Mouse (Mus musculus): ENCODE data around the gene Nt5dc3. TPM values are rescaled to one million over a fixed set of nuclear protein-coding genes. Genes with fewer than 3 reads are reported as not detected.

Nt5dc3 gene
- polyA plus RNA-seq, 1 experiment = 15.5 TPM

DNA sequence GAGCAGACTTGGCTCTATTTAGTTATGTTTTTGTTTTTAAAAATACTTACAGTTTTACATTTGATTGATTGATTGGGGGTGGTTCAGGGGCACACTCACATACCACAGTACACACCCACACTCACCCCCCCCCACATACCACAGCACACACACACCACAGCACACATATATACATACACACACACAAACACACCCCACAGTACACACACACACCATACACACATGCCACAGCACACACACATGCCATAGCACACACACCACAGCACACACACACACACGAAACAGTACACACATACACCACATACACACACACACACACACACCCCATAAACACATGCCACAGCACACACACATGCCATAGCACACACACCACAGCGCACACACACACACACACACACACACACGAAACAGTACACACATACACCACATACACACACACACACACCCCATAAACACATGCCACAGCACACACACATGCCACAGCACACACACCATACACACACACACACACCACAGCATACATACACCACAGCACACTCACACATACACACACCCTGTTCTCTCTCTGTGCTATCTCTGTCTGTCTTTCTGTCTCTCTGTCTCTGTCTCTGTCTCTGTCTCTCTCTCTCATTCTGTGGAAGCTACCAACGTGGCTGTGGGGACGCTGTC is 17.4 kb downstream of the Nt5dc3 start:
- TF ChIP-seq E2F4 (IDR thresholded peaks at IDR 0.05; ENCODE audit: insufficient read depth) = no peak
- no peak for TF ChIP-seq POLR2A (IDR thresholded peaks at IDR 0.05; ENCODE audit: insufficient read length, low read depth)
- no peak for TF ChIP-seq MYOD1 (IDR thresholded peaks at IDR 0.05; ENCODE audit: control insufficient read depth in 1 of 3, insufficient read length in 2 of 3, low read depth in 2 of 3)
- TF ChIP-seq USF1 (IDR thresholded peaks at IDR 0.05; ENCODE audit: low read depth) = no peak
- no peak overlapping the region for H3ac ChIP-seq (ENCODE audit: control insufficient read depth, insufficient read length)
- peaks cover 46% of the 10 kb centered on the region for H3K79me2 ChIP-seq (ENCODE audit: control insufficient read depth, insufficient read depth)
- no peak overlapping the region for H3K4me3 ChIP-seq
- no peaks in the 10 kb centered on the region for H3K36me3 ChIP-seq (ENCODE audit: control insufficient read depth, insufficient read depth)
- no peaks in the 10 kb centered on the region for H3K27me3 ChIP-seq (ENCODE audit: control insufficient read depth, insufficient read depth, insufficient read length)
- no peak overlapping the region for H3K4me2 ChIP-seq (ENCODE audit: low read depth)

DNA sequence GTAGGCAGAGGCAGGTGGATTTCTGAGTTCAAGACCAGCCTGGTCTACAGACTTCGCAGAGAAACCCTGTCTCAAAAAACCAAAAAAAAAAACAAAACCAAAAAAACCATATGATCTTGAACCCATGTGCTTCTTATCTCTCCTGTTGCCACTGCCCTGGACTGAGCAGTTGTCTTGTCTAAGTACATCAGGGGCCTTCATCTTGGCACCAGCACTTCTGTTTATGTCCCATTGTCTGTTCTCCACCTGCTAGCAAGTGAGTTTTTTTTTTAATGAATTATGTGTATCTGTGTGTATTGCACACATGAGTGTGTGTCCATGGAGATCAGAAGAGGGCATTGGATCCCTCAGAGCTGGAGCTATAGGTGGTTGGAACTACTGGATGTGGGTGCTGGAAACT is 28.6 kb downstream of the Nt5dc3 start:
- H3ac ChIP-seq (ENCODE audit: control insufficient read depth, insufficient read length) = no peak overlapping the region
- no peak overlapping the region for H3K4me2 ChIP-seq (ENCODE audit: low read depth)
- H3K36me3 ChIP-seq (ENCODE audit: control insufficient read depth, insufficient read depth) = peaks cover 5% of the 10 kb centered on the region
- TF ChIP-seq REST (IDR thresholded peaks at IDR 0.05; ENCODE audit: insufficient read depth, insufficient read length) (no peak), CEBPB (IDR thresholded peaks at IDR 0.05; ENCODE audit: insufficient read depth, poor library complexity, severe bottlenecking) (no peak), USF1 (IDR thresholded peaks at IDR 0.05; ENCODE audit: low read depth) (no peak), POLR2AphosphoS2 (IDR thresholded peaks at IDR 0.05; ENCODE audit: insufficient read length, low read depth) (no peak), TCF3 (IDR thresholded peaks at IDR 0.05; ENCODE audit: insufficient read length, low read depth) (no peak), MAX (IDR thresholded peaks at IDR 0.05; ENCODE audit: low read depth) (no peak), E2F4 (IDR thresholded peaks at IDR 0.05; ENCODE audit: insufficient read depth) (no peak), TCF12 (IDR thresholded peaks at IDR 0.05; ENCODE audit: insufficient read depth, poor library complexity, severe bottlenecking) (no peak), MYOD1 (IDR thresholded peaks at IDR 0.05; ENCODE audit: control insufficient read depth in 1 of 3, insufficient read length in 2 of 3, low read depth in 2 of 3) (no peak), MYOG (IDR thresholded peaks at IDR 0.05; ENCODE audit: control insufficient read depth in 1 of 3, insufficient read depth in 1 of 3, insufficient read length in 2 of 3, low read depth in 2 of 3) (no peak), SRF (IDR thresholded peaks at IDR 0.05; ENCODE audit: control insufficient read depth, insufficient read length, low read depth) (no peak), POLR2A (IDR thresholded peaks at IDR 0.05; ENCODE audit: insufficient read length, low read depth) (no peak)
- H3K4me3 ChIP-seq = no peak overlapping the region
- H3K27me3 ChIP-seq (ENCODE audit: control insufficient read depth, insufficient read depth, insufficient read length) = no peaks in the 10 kb centered on the region
- peaks cover 6% of the 10 kb centered on the region for H3K79me2 ChIP-seq (ENCODE audit: control insufficient read depth, insufficient read depth)

- H3K27me3 ChIP-seq (ENCODE audit: control insufficient read depth, insufficient read depth, insufficient read length) = no peaks in the 10 kb centered on the region
- TF ChIP-seq MYOD1 (IDR thresholded peaks at IDR 0.05; ENCODE audit: control insufficient read depth in 1 of 3, insufficient read length in 2 of 3, low read depth in 2 of 3) = peak in 2 of 3 experiments; percentile 17 to 34
- no peak for TF ChIP-seq E2F4 (IDR thresholded peaks at IDR 0.05; ENCODE audit: insufficient read depth)
Observed at GRCm38 (mm10) chr10:86808013-86808758, 29.4 kb downstream of the Nt5dc3 start.

DNA sequence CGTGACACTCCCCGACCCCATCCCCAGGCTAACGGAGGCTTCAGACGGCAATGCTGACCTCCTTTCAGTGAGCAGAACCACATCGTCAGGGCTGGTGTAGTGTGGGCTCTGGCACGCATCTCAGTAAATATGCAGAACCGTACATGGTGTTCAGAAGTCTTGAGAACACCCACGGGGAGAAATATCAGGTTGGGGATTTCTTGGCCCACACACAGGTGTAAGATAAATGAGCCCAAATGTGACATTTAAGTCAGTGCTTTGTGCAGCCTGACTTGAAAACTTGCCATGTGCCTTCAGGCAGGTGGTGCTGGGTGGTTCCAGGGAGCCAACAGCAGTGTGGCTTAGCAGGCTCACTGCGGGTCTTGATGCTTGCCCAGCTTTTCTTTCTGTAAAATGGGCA is 31.2 kb downstream of the Nt5dc3 start:
- no peak for TF ChIP-seq CEBPB (IDR thresholded peaks at IDR 0.05; ENCODE audit: insufficient read depth, poor library complexity, severe bottlenecking)
- no peak for TF ChIP-seq MYOD1 (IDR thresholded peaks at IDR 0.05; ENCODE audit: control insufficient read depth in 1 of 3, insufficient read length in 2 of 3, low read depth in 2 of 3)
- no peak for TF ChIP-seq USF1 (IDR thresholded peaks at IDR 0.05; ENCODE audit: low read depth)
- no peak for TF ChIP-seq MYOG (IDR thresholded peaks at IDR 0.05; ENCODE audit: control insufficient read depth in 1 of 3, insufficient read depth in 1 of 3, insufficient read length in 2 of 3, low read depth in 2 of 3)
- no peak for TF ChIP-seq E2F4 (IDR thresholded peaks at IDR 0.05; ENCODE audit: insufficient read depth)
- no peak for TF ChIP-seq REST (IDR thresholded peaks at IDR 0.05; ENCODE audit: insufficient read depth, insufficient read length)
- no peak for TF ChIP-seq POLR2AphosphoS2 (IDR thresholded peaks at IDR 0.05; ENCODE audit: insufficient read length, low read depth)
- H3K36me3 ChIP-seq (ENCODE audit: control insufficient read depth, insufficient read depth) = peaks cover 11% of the 10 kb centered on the region
- no peak overlapping the region for H3ac ChIP-seq (ENCODE audit: control insufficient read depth, insufficient read length)
- H3K4me3 ChIP-seq = no peak overlapping the region
- peaks cover 6% of the 10 kb centered on the region for H3K79me2 ChIP-seq (ENCODE audit: control insufficient read depth, insufficient read depth)
- no peaks in the 10 kb centered on the region for H3K27me3 ChIP-seq (ENCODE audit: control insufficient read depth, insufficient read depth, insufficient read length)
- no peak overlapping the region for H3K4me2 ChIP-seq (ENCODE audit: low read depth)

More at GRCm38 (mm10) chr10:86808013-86808758, 29.4 kb downstream of the Nt5dc3 start:
- no peak overlapping the region for H3K4me3 ChIP-seq
- peaks cover 5% of the 10 kb centered on the region for H3K36me3 ChIP-seq (ENCODE audit: control insufficient read depth, insufficient read depth)
- peaks cover 6% of the 10 kb centered on the region for H3K79me2 ChIP-seq (ENCODE audit: control insufficient read depth, insufficient read depth)
- no peak overlapping the region for H3ac ChIP-seq (ENCODE audit: control insufficient read depth, insufficient read length)
- H3K4me2 ChIP-seq (ENCODE audit: low read depth) = no peak overlapping the region

- Histone ChIP-seq H3K27me3 (ENCODE audit: control insufficient read depth, insufficient read depth, insufficient read length) (no peaks in the 10 kb centered on the region), H3K79me2 (ENCODE audit: control insufficient read depth, insufficient read depth) (peaks cover 6% of the 10 kb centered on the region), H3K4me3 (no peak overlapping the region), H3K36me3 (ENCODE audit: control insufficient read depth, insufficient read depth) (peaks cover 11% of the 10 kb centered on the region), H3ac (ENCODE audit: control insufficient read depth, insufficient read length) (no peak overlapping the region), H3K4me2 (ENCODE audit: low read depth) (no peak overlapping the region)
- TF ChIP-seq MYOG (IDR thresholded peaks at IDR 0.05; ENCODE audit: control insufficient read depth in 1 of 3, insufficient read depth in 1 of 3, insufficient read length in 2 of 3, low read depth in 2 of 3) (no peak), TCF3 (IDR thresholded peaks at IDR 0.05; ENCODE audit: insufficient read length, low read depth) (no peak), CEBPB (IDR thresholded peaks at IDR 0.05; ENCODE audit: insufficient read depth, poor library complexity, severe bottlenecking) (no peak), SRF (IDR thresholded peaks at IDR 0.05; ENCODE audit: control insufficient read depth, insufficient read length, low read depth) (no peak), REST (IDR thresholded peaks at IDR 0.05; ENCODE audit: insufficient read depth, insufficient read length) (no peak), MYOD1 (IDR thresholded peaks at IDR 0.05; ENCODE audit: control insufficient read depth in 1 of 3, insufficient read length in 2 of 3, low read depth in 2 of 3) (no peak), TCF12 (IDR thresholded peaks at IDR 0.05; ENCODE audit: insufficient read depth, poor library complexity, severe bottlenecking) (no peak)
Observed at GRCm38 (mm10) chr10:86810612-86811011, 31.8 kb downstream of the Nt5dc3 start.
